Mouse (Mus musculus) myocyte (in vitro differentiated cells): ENCODE measurements at regions not wholly inside any gene's neighbourhood (a gene's known extent, or its start where the extent isn't known, plus 50 kb on each side); places are given as distances from the start of the nearest gene placed in this dataset.

ENCODE experiments used
- E2F4 ChIP-seq: IDR thresholded peaks from one replicate; pipeline ENCODE4 v1.6.1; 2011; ENCODE audit warnings: mild to moderate bottlenecking, control low read depth, moderate library complexity; ENCODE audit not compliant: insufficient read depth
- MAX ChIP-seq: IDR thresholded peaks from one replicate; pipeline ENCODE4 v1.6.1; 2011; ENCODE audit warnings: low read depth, mild to moderate bottlenecking, control low read depth
- POLR2A ChIP-seq: IDR thresholded peaks from one replicate; pipeline ENCODE4 v1.6.1; 2011; ENCODE audit warnings: low read depth, mild to moderate bottlenecking, control low read depth, moderate library complexity; ENCODE audit not compliant: insufficient read length
- POLR2AphosphoS2 ChIP-seq: IDR thresholded peaks from one replicate; pipeline ENCODE4 v1.6.1; 2011; ENCODE audit warnings: low read depth, control low read depth; ENCODE audit not compliant: insufficient read length

DNA sequence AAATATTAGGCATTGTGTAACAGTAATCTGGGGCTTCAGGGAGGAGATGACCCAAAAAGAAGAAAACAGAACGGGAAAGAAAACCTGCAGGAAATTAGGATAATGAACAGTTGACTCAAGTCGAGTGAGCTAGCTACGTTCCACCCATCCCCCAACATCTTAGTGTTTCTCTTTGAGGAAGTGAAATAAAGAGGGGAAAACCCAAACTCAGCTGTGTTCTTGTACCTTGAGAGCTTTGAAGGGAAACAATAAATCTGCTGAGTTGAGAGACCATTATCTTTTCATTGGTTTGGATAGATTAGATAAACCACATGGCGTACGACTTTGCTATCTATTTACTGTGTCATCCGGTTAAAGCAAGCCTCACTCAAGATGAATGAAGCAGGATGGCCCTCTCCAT is 87.7 kb downstream of the Gm11077 start:
- TF ChIP-seq POLR2AphosphoS2: no peak
- TF ChIP-seq POLR2A: no peak
- no peak for TF ChIP-seq MAX
- TF ChIP-seq E2F4: no peak
